Mouse (Mus musculus) heart, adult 2 months (tissue): ENCODE data around the gene Adgrd1.

Experiments
- EP300 ChIP-seq: fragments of 200-500 bp; IDR thresholded peaks from 2 replicates; pipeline ENCODE4 v1.6.1; 2011; ENCODE audit warnings: low read depth, low read length, control low read depth; ENCODE audit not compliant: insufficient read depth
- POLR2A ChIP-seq: fragments of 200-500 bp; IDR thresholded peaks from 2 replicates; pipeline ENCODE4 v1.6.1; 2011; ENCODE audit warnings: mild to moderate bottlenecking, low read depth, low read length, control low read depth; ENCODE audit not compliant: insufficient read depth

- TF ChIP-seq POLR2A = no peak
- no peak for TF ChIP-seq EP300
Observed at GRCm38 (mm10) chr5:129137405-129137804, 40.9 kb downstream of the Adgrd1 start.
